Mouse (Mus musculus) embryo, embryonic 11.5 days (tissue): ENCODE data around the gene Kntc1.
A peak's percentile ranks its signal among the peaks of the same experiment; 100 is the strongest.
"Not testable (repeated sequence)": the region's sequence is repeated elsewhere in the genome, so short reads cannot be mapped to it uniquely, and the experiment has no call there.

Experiments used
- DNase-seq: peaks from one replicate; pipeline ENCODE4 v3.0.0-alpha.2; 2012; ENCODE audit warnings: low read depth, low spot score

Kntc1 gene

GRCm38 (mm10) chr5:123749065-123750064, at the start of gene Kntc1, which contains the start of gene Rsrc2:
Gene Kntc1 (plus strand): TSS chr5:123749716.
Gene Rsrc2 (minus strand): TSS chr5:123749414.
- DNase-seq, result peak; percentile 99

- no peak for DNase-seq
Measured at GRCm38 (mm10) chr5:123700625-123701024, 48.9 kb upstream of the Kntc1 start.

- DNase-seq, result no peak
Measured at GRCm38 (mm10) chr5:123708598-123708997, 40.9 kb upstream of the Kntc1 start.

- no peak for DNase-seq
Measured at GRCm38 (mm10) chr5:123709571-123709970, 39.9 kb upstream of the Kntc1 start.

GRCm38 (mm10) chr5:123713782-123714181, 35.7 kb upstream of the Kntc1 start:
- no peak for DNase-seq

GRCm38 (mm10) chr5:123714622-123715021, 34.9 kb upstream of the Kntc1 start:
- no peak for DNase-seq

GRCm38 (mm10) chr5:123720328-123721311, 28.9 kb upstream of the Kntc1 start, which contains the start of gene Zcchc8:
Gene Zcchc8 (minus strand): TSS chr5:123721100.
- peak; percentile 95 for DNase-seq

GRCm38 (mm10) chr5:123723816-123724215, 25.7 kb upstream of the Kntc1 start:
- DNase-seq, result not testable (repeated sequence)

- DNase-seq, result no peak
Measured at GRCm38 (mm10) chr5:123730981-123731380, 18.5 kb upstream of the Kntc1 start.

- no peak for DNase-seq
Measured at GRCm38 (mm10) chr5:123744358-123744757, 5.2 kb upstream of the Kntc1 start.

- DNase-seq, result no peak
Measured at GRCm38 (mm10) chr5:123746253-123746652, 3.3 kb upstream of the Kntc1 start.

GRCm38 (mm10) chr5:123747604-123748003, 1.9 kb upstream of the Kntc1 start:
- no peak for DNase-seq

GRCm38 (mm10) chr5:123748339-123749064, 1.0 kb upstream of the Kntc1 start:
- no peak for DNase-seq

- no peak for DNase-seq
Measured at GRCm38 (mm10) chr5:123765506-123765905, 16.0 kb downstream of the Kntc1 start.

GRCm38 (mm10) chr5:123766455-123766854, 16.9 kb downstream of the Kntc1 start:
- DNase-seq, result not testable (repeated sequence)

- DNase-seq, result no peak
Measured at GRCm38 (mm10) chr5:123773441-123773840, 23.9 kb downstream of the Kntc1 start.

GRCm38 (mm10) chr5:123780716-123781115, 31.2 kb downstream of the Kntc1 start:
- DNase-seq, result no peak

- no peak for DNase-seq
Measured at GRCm38 (mm10) chr5:123781864-123782263, 32.3 kb downstream of the Kntc1 start.

GRCm38 (mm10) chr5:123788976-123789375, 39.5 kb downstream of the Kntc1 start:
- DNase-seq, result no peak

- no peak for DNase-seq
Measured at GRCm38 (mm10) chr5:123793081-123793480, 43.6 kb downstream of the Kntc1 start.

- no peak for DNase-seq
Measured at GRCm38 (mm10) chr5:123806334-123806733, 56.8 kb downstream of the Kntc1 start.
